Mouse (Mus musculus): ENCODE results near the gene Bsg. TPM values are rescaled to one million over a fixed set of nuclear protein-coding genes. Genes with fewer than 3 reads are reported as not detected.

The Bsg gene
- total and polyA plus RNA-seq, 2 experiments, result 523 to 652 TPM

DNA sequence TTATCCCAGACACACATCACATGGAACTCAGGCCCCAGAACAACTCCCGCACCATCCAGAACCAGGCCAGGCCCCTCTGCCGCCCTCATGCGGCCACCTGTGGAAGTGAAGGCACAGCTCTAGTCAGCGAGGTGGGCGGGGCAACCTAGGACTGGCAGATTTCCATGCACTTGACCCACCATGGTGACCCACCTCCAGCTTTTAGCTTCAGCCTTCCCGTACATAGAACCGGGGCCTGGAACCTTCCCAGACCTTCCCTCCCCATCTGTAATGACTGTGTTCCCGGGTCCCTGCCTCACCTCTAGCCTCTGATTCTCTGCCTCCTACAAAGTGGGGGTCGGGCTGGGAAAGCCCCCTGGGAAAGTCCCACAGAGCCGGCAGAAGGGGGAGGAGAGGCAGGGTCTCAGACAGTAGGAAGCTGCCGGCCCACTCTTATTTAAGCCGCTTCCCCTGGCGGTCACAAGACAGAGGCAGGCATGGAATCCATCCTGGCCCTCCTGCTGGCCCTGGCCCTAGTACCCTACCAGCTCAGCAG, 40.1 kb upstream of the Bsg start, which contains the start of gene Madcam1:
TSS of gene Madcam1 (plus strand) at position 429 of the 535 bp plus-strand sequence.
- WGBS, result 23% methylated on average over 13 of the region's 13 CpGs
- H3K4me3 ChIP-seq (ENCODE audit: insufficient read depth, low read depth, low read length), result no peak within 1 kb of the TSS
- no peak within 1 kb of the TSS for H3K9ac ChIP-seq (ENCODE audit: low read depth, low read length)
- TF ChIP-seq POLR2A (IDR thresholded peaks at IDR 0.05; ENCODE audit: extremely low read depth, insufficient read depth, low read length), result no peak
- TF ChIP-seq CTCF (IDR thresholded peaks at IDR 0.05; ENCODE audit: low read depth, low read length), result peak; percentile 92
- H3K27ac ChIP-seq (replicated peaks; ENCODE audit: insufficient read depth, low read depth, low read length), result no peak within 1 kb of the TSS
- no peaks in the 10 kb centered on the region for H3K4me1 ChIP-seq (ENCODE audit: control insufficient read depth, insufficient read depth, low read length)
- DNase-seq (ENCODE audit: extremely low read depth, low read depth, low spot score), result no peak
- H3K36me3 ChIP-seq (ENCODE audit: control insufficient read depth, insufficient read depth, low read length), result no peaks in the 10 kb centered on the region
- no peaks in the 10 kb centered on the region for H3K27me3 ChIP-seq (ENCODE audit: control insufficient read depth, insufficient read depth, low read length)
- H3K79me2 ChIP-seq (ENCODE audit: control insufficient read depth, insufficient read depth, low read length), result no peaks in the 10 kb centered on the region

DNA sequence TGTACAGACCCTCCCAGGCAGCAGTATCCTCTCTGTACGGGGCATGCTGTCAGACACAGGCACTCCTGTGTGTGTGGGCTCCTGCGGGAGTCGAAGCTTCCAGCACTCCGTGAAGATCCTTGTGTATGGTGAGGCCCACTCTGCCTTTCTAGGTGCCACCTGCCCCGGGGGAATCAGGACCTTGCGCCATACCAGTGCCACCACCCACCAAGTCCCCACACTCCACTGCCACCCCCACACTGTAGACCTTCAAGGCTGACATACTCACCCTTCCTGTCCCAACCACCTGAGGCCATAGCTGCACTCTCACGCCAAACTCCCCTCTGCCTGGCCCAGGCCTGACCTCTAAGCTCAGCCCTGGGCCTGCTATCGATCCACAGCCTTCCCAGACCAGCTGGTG, 39.2 kb upstream of the Bsg start:
- DNase-seq (ENCODE audit: extremely low read depth, low read depth, low spot score), result no peak
- Histone ChIP-seq H3K4me1 (ENCODE audit: control insufficient read depth, insufficient read depth, low read length) (peaks cover 2% of the 10 kb centered on the region), H3K79me2 (ENCODE audit: control insufficient read depth, insufficient read depth, low read length) (peaks cover 5% of the 10 kb centered on the region; the same call in 1 of the 2 replicates), H3K4me3 (ENCODE audit: insufficient read depth, low read depth, low read length) (no peak overlapping the region), H3K36me3 (ENCODE audit: control insufficient read depth, insufficient read depth, low read length) (no peaks in the 10 kb centered on the region), H3K27ac (replicated peaks; ENCODE audit: insufficient read depth, low read depth, low read length) (no peak overlapping the region), H3K27me3 (ENCODE audit: control insufficient read depth, insufficient read depth, low read length) (no peaks in the 10 kb centered on the region), H3K9ac (ENCODE audit: low read depth, low read length) (no peak overlapping the region)
- TF ChIP-seq CTCF (IDR thresholded peaks at IDR 0.05; ENCODE audit: low read depth, low read length) (no peak), POLR2A (IDR thresholded peaks at IDR 0.05; ENCODE audit: extremely low read depth, insufficient read depth, low read length) (no peak)
- 83% methylated on average over 8 of the region's 8 CpGs for WGBS

DNA sequence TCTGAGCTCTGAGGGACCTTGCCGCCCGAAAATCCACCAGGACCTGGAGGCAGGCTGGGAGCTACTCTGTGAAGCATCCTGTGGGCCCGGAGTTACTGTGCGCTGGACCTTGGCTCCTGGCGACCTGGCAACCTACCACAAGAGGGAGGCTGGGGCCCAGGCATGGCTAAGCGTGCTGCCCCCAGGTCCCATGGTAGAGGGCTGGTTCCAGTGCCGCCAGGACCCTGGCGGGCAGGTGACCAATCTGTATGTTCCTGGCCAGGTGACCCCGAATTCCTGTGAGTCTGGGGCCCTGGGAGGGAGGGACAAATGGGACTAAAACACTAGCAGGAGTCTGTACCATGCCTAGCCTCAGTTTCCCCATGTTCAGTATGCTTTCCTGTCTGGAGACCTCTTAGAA, 37.8 kb upstream of the Bsg start:
- H3K9ac ChIP-seq (ENCODE audit: low read depth, low read length), result no peak overlapping the region
- H3K27ac ChIP-seq (replicated peaks; ENCODE audit: insufficient read depth, low read depth, low read length), result no peak overlapping the region
- DNase-seq (ENCODE audit: extremely low read depth, low read depth, low spot score), result no peak
- peaks cover 7% of the 10 kb centered on the region for H3K4me1 ChIP-seq (ENCODE audit: control insufficient read depth, insufficient read depth, low read length)
- H3K4me3 ChIP-seq (ENCODE audit: insufficient read depth, low read depth, low read length), result no peak overlapping the region
- 73% methylated on average over 9 of the region's 9 CpGs for WGBS
- H3K79me2 ChIP-seq (ENCODE audit: control insufficient read depth, insufficient read depth, low read length), result peaks cover 5% of the 10 kb centered on the region; the same call in 1 of the 2 replicates
- no peaks in the 10 kb centered on the region for H3K36me3 ChIP-seq (ENCODE audit: control insufficient read depth, insufficient read depth, low read length)
- no peaks in the 10 kb centered on the region for H3K27me3 ChIP-seq (ENCODE audit: control insufficient read depth, insufficient read depth, low read length)
- TF ChIP-seq POLR2A (IDR thresholded peaks at IDR 0.05; ENCODE audit: extremely low read depth, insufficient read depth, low read length), result no peak
- TF ChIP-seq CTCF (IDR thresholded peaks at IDR 0.05; ENCODE audit: low read depth, low read length), result no peak

DNA sequence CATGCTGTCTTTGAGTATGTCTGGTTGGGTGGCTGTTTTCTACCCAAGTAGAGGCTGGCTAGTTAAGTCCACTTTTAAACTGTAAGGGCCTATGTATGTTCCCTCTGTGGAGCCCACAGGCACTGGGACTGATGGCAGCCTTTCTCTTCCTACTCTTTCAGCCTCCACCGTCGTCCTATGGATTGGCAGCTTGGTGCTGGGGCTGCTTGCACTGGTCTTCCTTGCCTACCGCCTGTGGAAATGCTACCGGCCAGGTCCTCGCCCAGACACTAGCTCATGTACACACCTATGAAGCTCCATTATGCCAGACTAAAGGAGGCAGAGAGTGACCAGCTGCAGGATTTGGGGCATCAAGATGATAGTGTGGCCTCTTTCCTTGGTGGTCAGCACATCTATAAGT, 36.2 kb upstream of the Bsg start:
- H3K36me3 ChIP-seq (ENCODE audit: control insufficient read depth, insufficient read depth, low read length), result no peaks in the 10 kb centered on the region
- no peak overlapping the region for H3K27ac ChIP-seq (replicated peaks; ENCODE audit: insufficient read depth, low read depth, low read length)
- DNase-seq (ENCODE audit: extremely low read depth, low read depth, low spot score), result no peak
- peaks cover 5% of the 10 kb centered on the region; the same call in 1 of the 2 replicates for H3K79me2 ChIP-seq (ENCODE audit: control insufficient read depth, insufficient read depth, low read length)
- 79% methylated on average over 5 of the region's 5 CpGs for WGBS
- H3K4me1 ChIP-seq (ENCODE audit: control insufficient read depth, insufficient read depth, low read length), result peaks cover 7% of the 10 kb centered on the region
- H3K9ac ChIP-seq (ENCODE audit: low read depth, low read length), result no peak overlapping the region
- TF ChIP-seq POLR2A (IDR thresholded peaks at IDR 0.05; ENCODE audit: extremely low read depth, insufficient read depth, low read length) (no peak), CTCF (IDR thresholded peaks at IDR 0.05; ENCODE audit: low read depth, low read length) (no peak)
- H3K4me3 ChIP-seq (ENCODE audit: insufficient read depth, low read depth, low read length), result no peak overlapping the region
- no peaks in the 10 kb centered on the region for H3K27me3 ChIP-seq (ENCODE audit: control insufficient read depth, insufficient read depth, low read length)

GRCm38 (mm10) chr10:79668771-79669575, 35.3 kb upstream of the Bsg start, which contains the start of gene Tpgs1:
TSS of gene Tpgs1 (plus strand) at chr10:79669369.
- peak; percentile 60 for TF ChIP-seq CTCF (IDR thresholded peaks at IDR 0.05; ENCODE audit: low read depth, low read length)
- no peak for TF ChIP-seq POLR2A (IDR thresholded peaks at IDR 0.05; ENCODE audit: extremely low read depth, insufficient read depth, low read length)
- under 1% methylated on average over 45 of the region's 45 CpGs for WGBS
- Histone ChIP-seq H3K4me1 (ENCODE audit: control insufficient read depth, insufficient read depth, low read length) (peaks cover 7% of the 10 kb centered on the region), H3K4me3 (ENCODE audit: insufficient read depth, low read depth, low read length) (peak within 1 kb of the TSS; percentile 84), H3K36me3 (ENCODE audit: control insufficient read depth, insufficient read depth, low read length) (no peaks in the 10 kb centered on the region), H3K9ac (ENCODE audit: low read depth, low read length) (peak within 1 kb of the TSS; percentile 83), H3K79me2 (ENCODE audit: control insufficient read depth, insufficient read depth, low read length) (peaks cover 5% of the 10 kb centered on the region; the same call in 1 of the 2 replicates), H3K27ac (replicated peaks; ENCODE audit: insufficient read depth, low read depth, low read length) (peak within 1 kb of the TSS; percentile 69), H3K27me3 (ENCODE audit: control insufficient read depth, insufficient read depth, low read length) (no peaks in the 10 kb centered on the region)
- peak; percentile 86 for DNase-seq (ENCODE audit: extremely low read depth, low read depth, low spot score)

Measured in liver, adult 2 months (tissue).